Mouse (Mus musculus): ENCODE data around the gene Cnot2. TPM values are rescaled to one million over a fixed set of nuclear protein-coding genes. Genes with fewer than 3 reads are reported as not detected.
"Not testable (repeated sequence)": the region's sequence is repeated elsewhere in the genome, so short reads cannot be mapped to it uniquely, and the experiment has no call there.

Gene Cnot2
- 142 and 172 TPM in 2 replicates for total RNA-seq (2017)

GRCm38 (mm10) chr10:116581369-116581718, at the start of gene Cnot2:
Cnot2 (minus strand) TSS chr10:116581511.
- ATAC-seq (replicated peaks; ENCODE audit: low read depth, poor library complexity, severe bottlenecking): peak; percentile 66

- ATAC-seq (replicated peaks; ENCODE audit: low read depth, poor library complexity, severe bottlenecking): no peak
Measured at GRCm38 (mm10) chr10:116628926-116629325, 47.6 kb upstream of the Cnot2 start.

- no peak for ATAC-seq (replicated peaks; ENCODE audit: low read depth, poor library complexity, severe bottlenecking)
Measured at GRCm38 (mm10) chr10:116626009-116626408, 44.7 kb upstream of the Cnot2 start.

GRCm38 (mm10) chr10:116613250-116613649, 31.9 kb upstream of the Cnot2 start:
- ATAC-seq (replicated peaks; ENCODE audit: low read depth, poor library complexity, severe bottlenecking): not testable (repeated sequence)

GRCm38 (mm10) chr10:116604905-116605162, 23.5 kb upstream of the Cnot2 start:
- no peak for ATAC-seq (replicated peaks; ENCODE audit: low read depth, poor library complexity, severe bottlenecking)

- no peak for ATAC-seq (replicated peaks; ENCODE audit: low read depth, poor library complexity, severe bottlenecking)
Measured at GRCm38 (mm10) chr10:116604081-116604904, 23.0 kb upstream of the Cnot2 start.

- ATAC-seq (replicated peaks; ENCODE audit: low read depth, poor library complexity, severe bottlenecking): no peak
Measured at GRCm38 (mm10) chr10:116599056-116599850, 17.9 kb upstream of the Cnot2 start.

GRCm38 (mm10) chr10:116582738-116583137, 1.4 kb upstream of the Cnot2 start:
- peak; percentile 57 for ATAC-seq (replicated peaks; ENCODE audit: low read depth, poor library complexity, severe bottlenecking)

GRCm38 (mm10) chr10:116581719-116582481, 589 bp upstream of the Cnot2 start:
- ATAC-seq (replicated peaks; ENCODE audit: low read depth, poor library complexity, severe bottlenecking): peak; percentile 44

GRCm38 (mm10) chr10:116580591-116581358, 536 bp downstream of the Cnot2 start:
- ATAC-seq (replicated peaks; ENCODE audit: low read depth, poor library complexity, severe bottlenecking): peak; percentile 30

- no peak for ATAC-seq (replicated peaks; ENCODE audit: low read depth, poor library complexity, severe bottlenecking)
Measured at GRCm38 (mm10) chr10:116579478-116579877, 1.8 kb downstream of the Cnot2 start.

GRCm38 (mm10) chr10:116578375-116578774, 2.9 kb downstream of the Cnot2 start:
- no peak for ATAC-seq (replicated peaks; ENCODE audit: low read depth, poor library complexity, severe bottlenecking)

GRCm38 (mm10) chr10:116577181-116577580, 4.1 kb downstream of the Cnot2 start:
- no peak for ATAC-seq (replicated peaks; ENCODE audit: low read depth, poor library complexity, severe bottlenecking)

- ATAC-seq (replicated peaks; ENCODE audit: low read depth, poor library complexity, severe bottlenecking): not testable (repeated sequence)
Measured at GRCm38 (mm10) chr10:116576071-116576470, 5.2 kb downstream of the Cnot2 start.

- ATAC-seq (replicated peaks; ENCODE audit: low read depth, poor library complexity, severe bottlenecking): no peak
Measured at GRCm38 (mm10) chr10:116570526-116570925, 10.8 kb downstream of the Cnot2 start.

- ATAC-seq (replicated peaks; ENCODE audit: low read depth, poor library complexity, severe bottlenecking): peak; percentile 71
Measured at GRCm38 (mm10) chr10:116568539-116568938, 12.8 kb downstream of the Cnot2 start.

GRCm38 (mm10) chr10:116567491-116568405, 13.6 kb downstream of the Cnot2 start:
- ATAC-seq (replicated peaks; ENCODE audit: low read depth, poor library complexity, severe bottlenecking): peak; percentile 43

GRCm38 (mm10) chr10:116566492-116566891, 14.8 kb downstream of the Cnot2 start:
- ATAC-seq (replicated peaks; ENCODE audit: low read depth, poor library complexity, severe bottlenecking): not testable (repeated sequence)
